Mouse (Mus musculus) frontal cortex, postnatal 36 days (tissue): ENCODE results near the gene Nox4.

ENCODE experiments used
- DNase-seq, 2 experiments: peaks; one replicate each; pipeline ENCODE4 v3.0.0; 2022; ENCODE audit warnings: low spot score in 2 of 2

Gene Nox4

DNA sequence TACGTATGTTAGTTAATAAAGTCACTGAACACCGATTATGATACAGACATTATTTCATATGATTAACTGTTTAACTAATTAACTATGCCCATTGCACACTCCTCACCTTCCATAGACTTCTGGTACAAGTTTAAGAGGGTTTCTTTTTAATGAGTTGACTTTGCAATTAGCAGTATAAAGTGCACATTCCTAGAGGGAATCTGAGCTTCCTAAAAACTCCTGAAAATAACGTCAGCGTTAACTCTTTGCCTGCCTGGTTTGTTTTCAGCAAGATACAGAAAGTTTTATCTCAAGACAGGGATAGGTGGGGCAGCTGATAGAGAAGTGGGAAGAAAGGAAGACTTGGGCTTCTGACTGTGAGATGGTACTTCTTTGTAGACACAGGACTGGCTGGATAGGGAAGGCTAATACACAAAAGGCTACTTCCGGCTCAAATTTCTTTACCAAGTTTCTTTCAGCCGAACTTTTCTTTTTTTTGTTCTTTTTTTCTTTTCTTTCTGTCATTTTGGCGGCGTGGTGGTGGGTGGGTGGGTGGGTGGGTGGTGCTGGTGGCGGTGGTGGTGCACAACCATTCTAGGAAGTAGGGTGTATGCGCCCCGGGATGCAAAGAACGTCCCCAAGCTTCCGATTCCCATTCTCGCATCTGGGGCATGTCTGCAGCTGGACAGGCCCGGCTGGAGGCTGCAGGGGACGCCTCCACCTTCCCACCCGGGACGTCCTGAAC lies at the start of gene Nox4:
Gene Nox4, plus strand, starts transcription at position 241 of the 724 bp plus-strand sequence.
- DNase-seq = no peak

- DNase-seq = no peak
These were observed 41.1 kb upstream of the Nox4 start for GRCm38 (mm10) chr7:87204751-87205150.

DNA sequence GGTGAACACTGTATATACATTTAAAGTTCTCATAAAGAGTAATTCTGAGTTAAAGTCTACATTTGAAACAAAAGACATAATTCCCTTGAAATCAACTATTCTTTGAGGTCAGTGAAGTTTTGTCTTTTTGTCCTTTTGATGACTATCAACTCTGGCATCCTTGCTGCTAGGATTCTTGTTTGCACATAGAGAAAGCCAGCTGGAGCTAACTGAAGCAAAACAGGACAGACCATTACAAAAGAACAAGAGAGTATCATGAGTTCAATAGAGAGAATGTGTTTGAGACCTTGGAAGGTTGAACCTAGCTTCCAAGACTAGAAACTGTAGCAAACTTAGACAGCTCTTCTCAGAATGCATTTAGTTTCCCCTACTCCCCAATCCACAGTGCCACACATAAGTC lies 24.2 kb upstream of the Nox4 start:
- no peak for DNase-seq

DNA sequence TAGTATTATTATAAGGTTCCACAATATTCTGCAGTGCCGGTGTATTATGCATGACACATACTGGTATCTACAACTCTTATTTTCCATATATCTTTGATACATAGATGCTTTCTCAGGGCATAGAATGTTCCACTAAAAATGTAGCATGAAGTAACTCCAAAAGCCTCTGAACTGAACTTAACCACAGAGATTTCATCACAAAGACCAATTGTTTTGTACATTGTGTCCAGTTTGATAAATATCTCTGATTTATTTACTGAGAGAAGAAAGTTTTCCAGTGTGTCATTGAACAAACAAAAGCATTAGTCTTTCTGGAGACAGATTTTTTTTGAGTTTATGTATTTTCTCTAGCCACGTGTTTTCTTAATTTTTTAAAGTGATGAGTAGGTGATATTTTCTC lies 23.1 kb upstream of the Nox4 start:
- DNase-seq = no peak

GRCm38 (mm10) chr7:87225617-87226016 lies 20.3 kb upstream of the Nox4 start:
- no peak for DNase-seq

DNA sequence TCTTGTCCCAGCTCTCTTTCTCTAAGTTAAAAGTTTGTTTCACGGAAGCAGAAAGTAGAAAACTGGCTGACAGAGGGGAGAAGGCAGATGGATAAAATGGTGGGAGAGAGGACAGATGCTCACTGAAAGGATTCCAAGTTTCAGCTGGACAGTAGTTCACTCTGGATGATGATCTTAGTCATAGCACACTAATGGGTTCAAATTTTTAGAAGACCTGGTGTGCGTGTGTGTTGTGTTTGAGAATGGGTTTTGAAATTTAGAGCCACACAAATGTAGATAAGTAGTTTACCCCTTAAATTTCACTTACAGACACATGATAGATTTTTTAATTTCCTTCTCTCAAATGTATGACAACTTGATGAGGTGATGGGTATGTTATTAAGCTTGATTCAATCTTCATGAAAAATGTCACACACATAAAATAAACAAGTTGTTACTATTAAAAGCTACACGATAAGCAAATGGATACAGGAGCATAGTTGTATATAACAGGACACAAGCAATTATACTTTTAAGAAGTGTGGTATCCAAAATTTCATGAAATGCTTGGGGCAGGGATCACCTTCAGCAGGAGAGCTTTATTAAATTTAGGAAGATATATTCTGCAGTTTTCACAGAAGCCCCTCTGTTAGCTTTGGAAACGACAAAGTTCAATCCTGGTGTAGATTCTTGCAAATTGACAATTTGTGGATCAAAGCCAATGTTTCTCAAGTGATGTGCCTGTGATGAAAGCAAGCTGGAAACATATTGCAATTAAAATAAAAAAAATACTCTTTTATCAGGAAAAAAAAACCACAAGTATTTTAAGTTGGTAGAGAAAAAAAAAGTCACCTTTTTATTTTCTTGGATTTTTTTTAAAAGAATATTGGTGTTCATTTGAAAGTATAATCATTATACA lies 18.6 kb upstream of the Nox4 start:
- DNase-seq = no peak

- DNase-seq = no peak
These were observed 16.4 kb upstream of the Nox4 start for GRCm38 (mm10) chr7:87229502-87229901.

DNA sequence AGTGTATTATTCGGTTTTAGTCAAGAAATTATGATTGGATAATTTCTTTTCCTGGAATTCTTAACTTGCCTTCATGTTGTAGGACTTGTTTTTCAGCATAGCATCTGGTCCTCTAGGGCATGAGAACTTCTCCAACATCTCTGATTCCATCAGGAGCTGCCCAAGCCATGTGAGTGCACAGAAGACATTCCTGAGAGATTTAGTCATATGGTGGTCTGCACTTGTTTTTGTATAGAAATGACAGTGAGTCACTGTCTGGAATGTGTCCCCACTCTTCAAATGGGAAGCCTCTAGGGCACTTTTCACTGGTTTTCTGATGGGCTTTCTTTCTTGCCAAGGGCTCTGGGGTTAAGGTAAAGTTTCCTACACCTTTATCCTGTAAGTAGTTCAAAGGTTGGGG lies 4.8 kb upstream of the Nox4 start:
- no peak for DNase-seq

DNA sequence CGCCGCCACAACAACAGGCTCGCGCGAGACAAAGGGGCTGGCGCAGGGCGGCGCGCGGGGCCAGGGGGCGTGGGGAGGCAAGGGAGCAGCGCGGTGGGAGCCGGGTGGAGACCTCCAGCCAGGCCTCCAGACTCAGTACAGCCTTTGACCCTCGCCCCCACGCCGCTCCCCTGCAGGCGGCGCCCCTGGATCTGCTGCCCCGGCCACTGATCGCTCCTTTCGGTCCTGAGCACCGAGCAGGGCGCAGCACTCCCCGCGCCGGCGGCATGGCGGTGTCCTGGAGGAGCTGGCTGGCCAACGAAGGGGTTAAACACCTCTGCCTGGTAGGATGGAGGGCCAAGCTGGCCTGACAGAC lies 661 bp downstream of the Nox4 start:
- DNase-seq = no peak

- DNase-seq = no peak
These were observed 1.0 kb downstream of the Nox4 start for GRCm38 (mm10) chr7:87246940-87247339.

- no peak for DNase-seq
These were observed 2.0 kb downstream of the Nox4 start for GRCm38 (mm10) chr7:87247926-87248325.

- DNase-seq = no peak
These were observed 6.2 kb downstream of the Nox4 start for GRCm38 (mm10) chr7:87252071-87252470.

DNA sequence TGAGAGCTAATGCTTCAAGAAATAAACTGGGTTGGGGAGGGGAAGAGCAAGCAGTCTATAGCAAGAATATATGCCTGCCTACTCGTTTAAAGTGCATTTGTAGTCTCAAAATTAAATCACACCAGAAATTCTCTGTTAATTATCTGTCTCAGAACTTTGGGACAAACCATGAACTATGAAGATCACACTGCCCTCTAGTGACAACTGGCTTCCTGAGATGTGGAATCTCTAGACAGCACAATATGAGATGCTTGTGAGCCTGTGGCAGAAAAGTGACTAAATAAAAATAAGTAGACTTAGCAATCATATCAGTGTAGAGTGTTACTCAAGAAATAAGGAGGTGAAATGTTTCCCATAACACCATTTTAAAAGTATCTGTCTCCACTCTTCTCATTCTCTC lies 31.3 kb downstream of the Nox4 start:
- peak; percentile 2 to 53 for DNase-seq

- DNase-seq = no peak
These were observed 57.9 kb downstream of the Nox4 start for GRCm38 (mm10) chr7:87303726-87304315.

GRCm38 (mm10) chr7:87321571-87321970 lies 75.7 kb downstream of the Nox4 start:
- DNase-seq = no peak

- DNase-seq = no peak
These were observed 76.2 kb downstream of the Nox4 start for GRCm38 (mm10) chr7:87322085-87322484.

DNA sequence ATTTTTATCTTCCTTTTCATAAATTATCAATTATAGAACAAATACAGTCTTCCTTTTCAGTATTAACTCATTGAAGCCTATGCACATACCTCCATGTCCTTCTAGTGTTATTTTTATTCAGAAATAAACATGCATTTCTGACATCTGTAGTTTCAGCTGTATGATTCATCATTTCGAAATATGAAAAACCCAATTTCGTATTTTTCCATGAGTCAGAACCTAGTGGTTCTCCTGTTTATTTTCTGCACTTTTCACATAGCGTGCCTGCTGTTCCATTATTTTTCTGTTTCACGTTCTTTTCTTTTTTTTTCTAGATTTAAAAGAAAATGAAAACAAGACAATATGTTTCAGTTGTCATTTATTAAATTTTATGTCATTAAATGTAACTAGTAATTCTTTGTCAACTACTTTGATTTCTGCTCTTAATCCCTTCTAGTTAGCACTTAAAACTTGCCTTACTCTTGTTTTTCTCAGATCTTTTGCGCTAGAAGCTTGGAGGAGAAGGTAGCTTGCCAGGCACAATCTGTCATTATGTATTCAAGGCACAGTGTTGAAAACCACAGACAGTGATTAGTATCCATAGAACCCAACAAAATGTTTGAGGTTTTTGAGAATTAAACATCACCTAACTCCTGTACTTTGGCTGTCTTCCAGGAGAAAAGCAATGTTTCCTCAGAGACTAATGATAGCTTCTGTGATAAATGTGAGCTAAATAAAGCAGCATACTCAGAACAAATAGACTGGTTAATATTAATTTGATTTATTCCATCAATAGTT lies 85.1 kb downstream of the Nox4 start:
- DNase-seq = no peak

DNA sequence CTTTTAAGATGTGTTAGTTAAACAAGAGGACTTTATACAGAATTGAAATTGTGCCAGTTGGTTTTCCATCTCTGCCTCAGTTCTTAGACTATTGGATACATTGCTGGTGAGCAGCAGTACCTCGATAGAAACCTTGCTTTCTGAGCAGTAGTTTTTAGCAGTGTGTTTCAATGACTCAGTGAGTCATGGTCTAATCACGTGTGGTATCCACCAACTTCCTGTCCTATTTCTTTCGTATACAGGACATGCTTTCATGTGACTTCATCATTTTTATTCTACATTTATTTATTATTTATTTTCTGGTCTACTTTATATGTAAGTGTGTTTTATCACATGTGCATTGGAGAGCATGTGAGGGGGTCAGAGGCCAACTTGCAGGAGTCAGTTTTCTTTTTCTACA lies 99.7 kb downstream of the Nox4 start:
- no peak for DNase-seq

- no peak for DNase-seq
These were observed 106.9 kb downstream of the Nox4 start for GRCm38 (mm10) chr7:87352818-87353217.

DNA sequence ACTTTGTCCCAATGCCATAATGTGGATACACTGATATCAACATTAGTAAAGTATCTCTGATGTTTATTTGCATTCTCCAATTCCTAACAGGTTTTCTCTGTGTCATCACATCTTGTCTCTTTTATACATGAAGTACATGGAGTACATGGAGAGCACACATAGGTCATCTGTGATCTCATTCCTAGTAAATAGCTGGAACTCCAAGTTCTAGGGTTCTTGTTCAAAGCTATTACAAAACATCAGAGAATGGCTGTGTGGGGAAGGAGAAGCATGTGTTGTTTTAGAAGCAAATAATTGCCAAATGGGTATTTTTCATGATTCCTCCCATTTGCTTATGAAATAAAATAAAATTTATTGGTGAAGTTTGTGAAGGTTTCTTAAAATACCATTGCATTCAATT lies 121.9 kb downstream of the Nox4 start:
- no peak for DNase-seq

DNA sequence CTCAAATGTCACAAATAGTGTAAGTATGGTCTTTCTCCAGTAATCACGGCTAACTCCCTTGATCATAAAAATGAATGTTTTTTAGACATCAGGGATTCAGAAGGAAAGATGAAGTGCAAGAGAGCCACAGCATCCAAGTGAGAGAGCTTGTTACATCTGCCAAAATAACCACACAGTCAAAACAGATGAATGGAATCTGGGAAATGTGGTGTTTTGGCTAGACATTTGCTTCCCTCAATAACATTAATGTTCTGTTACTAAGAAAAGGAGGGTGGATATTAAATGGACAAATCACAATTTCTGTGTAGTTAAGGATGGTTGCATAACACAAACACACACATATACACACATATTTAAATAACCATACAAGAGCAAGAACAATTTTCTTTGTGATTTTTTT lies 123.2 kb downstream of the Nox4 start:
- no peak for DNase-seq

GRCm38 (mm10) chr7:87370789-87371188 lies 124.9 kb downstream of the Nox4 start:
- DNase-seq = no peak
